Mouse (Mus musculus): Measurements from ENCODE around the gene Tcf3.

The Tcf3 gene

GRCm38 (mm10) chr10:80436276-80436675, 2.8 kb upstream of the Tcf3 start:
- no peak for DNase-seq

DNA sequence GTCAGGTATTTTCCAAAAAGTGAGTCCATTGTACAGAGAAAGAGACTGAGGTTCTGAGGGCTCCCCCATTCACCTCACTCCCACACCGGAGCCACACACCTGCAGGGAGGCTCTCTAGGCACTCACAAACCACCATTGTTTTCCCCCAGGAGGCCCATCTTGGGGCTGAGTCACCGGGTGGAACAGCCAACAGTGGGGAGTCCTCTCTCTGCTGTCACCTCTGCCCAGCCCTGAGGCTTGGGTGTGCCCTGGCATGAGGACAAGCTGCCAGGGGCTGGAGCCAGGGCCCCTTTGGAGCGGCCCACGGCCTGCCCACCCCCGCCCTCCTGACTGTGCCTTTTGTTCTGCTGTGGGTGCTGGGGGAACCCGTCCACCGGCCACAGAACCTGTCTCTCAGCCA, 2.3 kb upstream of the Tcf3 start:
- no peak for DNase-seq

GRCm38 (mm10) chr10:80434823-80435222, 1.4 kb upstream of the Tcf3 start:
- no peak for DNase-seq

- no peak for DNase-seq
Observed at GRCm38 (mm10) chr10:80434233-80434592, 766 bp upstream of the Tcf3 start.

- DNase-seq: peak; percentile 28
Observed at GRCm38 (mm10) chr10:80432936-80433512, 423 bp downstream of the Tcf3 start.

DNA sequence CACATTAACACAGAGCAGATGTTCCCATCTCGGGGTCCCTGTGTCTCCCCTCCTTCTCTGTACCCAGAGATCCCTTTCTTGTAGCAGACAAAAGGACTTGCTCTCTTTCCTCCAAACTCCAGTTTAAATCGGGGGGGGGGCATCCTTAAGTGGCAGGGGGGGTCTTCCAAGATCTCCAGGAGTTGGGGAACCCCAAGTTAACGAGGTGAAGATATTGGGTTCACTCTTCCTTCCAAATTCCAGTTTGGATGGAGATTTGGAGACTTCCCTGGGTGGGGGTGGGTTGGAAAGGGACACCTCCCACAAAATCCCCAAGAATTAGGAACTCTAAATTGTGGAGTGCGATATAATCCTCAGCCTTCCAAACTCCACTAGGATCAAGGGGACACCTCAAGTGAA, 1.1 kb downstream of the Tcf3 start:
- DNase-seq: no peak

DNA sequence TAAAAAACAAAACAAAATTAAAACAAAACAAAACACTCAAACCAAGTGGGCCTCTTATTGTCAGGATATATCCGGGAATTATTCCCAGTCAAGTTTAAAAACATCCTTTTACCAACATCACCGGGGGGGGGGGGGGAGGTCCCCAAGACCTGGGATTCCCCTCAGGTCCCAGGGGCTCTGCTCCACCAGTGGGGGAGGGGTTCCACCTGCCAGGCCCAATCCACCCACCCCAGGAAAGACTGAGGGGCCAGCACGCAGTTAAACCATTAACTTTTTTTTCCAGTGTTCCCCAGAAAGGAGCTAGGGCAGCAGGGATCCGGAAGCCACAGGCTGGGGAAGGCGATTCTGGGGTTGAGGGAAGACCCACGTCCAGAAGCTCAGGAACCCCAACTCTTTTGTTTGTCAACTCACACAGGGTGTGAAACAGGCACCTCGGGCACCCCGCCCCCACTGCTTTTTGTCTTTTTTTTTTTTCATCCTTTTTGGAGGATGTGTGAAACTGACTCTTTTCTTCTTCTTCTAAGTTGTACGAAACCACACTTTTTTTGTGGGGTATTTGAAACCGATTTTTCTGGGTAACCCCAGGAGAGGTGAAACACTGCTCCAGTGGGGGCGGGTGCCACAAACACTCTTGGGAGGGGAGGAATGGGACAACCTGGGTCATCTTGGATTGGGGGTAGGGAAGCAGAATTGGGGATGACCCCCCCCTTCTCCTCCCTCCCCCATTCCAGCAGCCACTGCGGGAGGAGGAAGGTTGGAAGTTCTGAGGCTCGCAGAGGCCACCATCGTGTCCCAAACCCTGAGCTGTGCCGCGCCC, 1.7 kb downstream of the Tcf3 start:
- no peak for DNase-seq

GRCm38 (mm10) chr10:80430375-80430980, 3.0 kb downstream of the Tcf3 start:
- no peak for DNase-seq

DNA sequence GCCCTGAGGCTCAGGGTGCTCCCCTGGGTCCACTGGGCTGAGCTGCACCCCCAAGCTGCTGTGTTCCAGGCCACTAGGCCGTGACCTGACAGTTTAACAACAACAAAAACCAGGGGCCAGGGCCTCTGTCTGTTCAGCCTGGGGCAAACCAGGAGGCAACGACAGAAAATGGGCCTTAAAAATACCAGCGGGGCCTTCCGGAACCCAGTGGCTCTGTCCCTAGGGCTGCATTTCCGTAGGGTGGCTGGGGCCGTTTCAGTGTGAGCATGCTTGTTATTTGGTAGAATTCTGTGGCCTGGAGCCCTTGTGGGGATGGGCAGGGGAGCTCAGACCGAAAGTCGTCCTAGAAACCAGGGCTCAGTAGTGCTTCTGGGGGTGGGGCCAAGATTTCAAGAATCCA, 3.6 kb downstream of the Tcf3 start:
- DNase-seq: no peak

- DNase-seq: no peak
Observed at GRCm38 (mm10) chr10:80425041-80425440, 8.4 kb downstream of the Tcf3 start.

DNA sequence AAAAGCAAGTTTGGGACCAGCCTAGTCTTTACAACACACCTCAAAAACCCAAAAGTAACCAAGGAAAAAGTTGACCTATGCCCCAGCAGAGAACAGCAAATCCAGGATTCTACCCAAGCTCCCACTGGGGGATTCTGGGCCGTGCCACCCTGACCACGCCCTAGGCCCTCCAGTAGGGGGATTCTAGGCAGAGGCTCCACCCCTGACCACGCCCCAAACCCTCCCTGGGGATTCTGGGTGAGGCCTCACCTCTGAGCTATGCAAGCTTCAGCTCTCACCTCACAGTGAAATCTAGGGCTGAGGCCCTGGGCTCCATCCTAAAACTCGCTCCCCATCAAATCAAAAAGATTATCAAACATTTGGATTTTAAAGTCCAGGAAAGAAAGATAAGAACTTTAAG, 9.9 kb downstream of the Tcf3 start:
- no peak for DNase-seq

- no peak for DNase-seq
Observed at GRCm38 (mm10) chr10:80421651-80422472, 11.6 kb downstream of the Tcf3 start.

DNA sequence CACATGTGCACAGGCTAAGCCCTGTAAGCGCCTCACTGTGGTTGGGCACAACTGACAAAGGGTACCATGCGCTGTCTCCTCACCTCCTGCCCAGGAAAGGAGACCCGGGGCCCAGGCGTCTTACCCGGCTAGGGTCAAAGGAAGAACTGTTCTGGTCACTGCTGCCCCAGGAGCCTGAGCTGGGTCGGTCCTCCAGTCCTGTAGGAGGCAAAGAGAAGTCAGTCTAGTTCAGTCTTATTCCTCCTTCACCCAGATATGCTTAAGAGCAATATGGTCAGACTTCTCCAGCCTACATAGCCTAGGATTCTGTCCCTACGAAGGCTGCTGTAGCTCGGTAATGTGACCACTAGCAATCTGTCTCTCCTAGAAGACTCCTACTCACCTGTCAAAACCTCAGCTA, 12.2 kb downstream of the Tcf3 start:
- DNase-seq: no peak

DNA sequence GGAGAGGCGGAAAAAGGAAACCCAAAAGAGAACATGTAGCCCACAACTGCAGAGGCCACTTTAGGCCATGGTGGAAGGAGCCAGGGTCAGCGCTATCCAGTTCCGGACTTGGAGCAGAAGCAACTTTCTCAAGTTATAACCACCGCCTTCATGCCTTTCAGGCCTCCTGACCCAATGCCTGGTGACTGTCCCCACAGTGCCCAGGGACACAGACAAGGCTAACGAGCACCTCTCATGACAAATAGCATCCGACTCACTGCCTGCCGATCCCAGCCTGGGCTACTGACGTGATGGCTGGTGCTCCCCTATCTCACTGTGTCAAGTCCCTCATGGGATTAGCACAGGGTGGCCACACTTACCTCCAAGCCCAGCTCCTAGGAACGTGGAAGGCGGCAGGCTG, 12.7 kb downstream of the Tcf3 start:
- no peak for DNase-seq

DNA sequence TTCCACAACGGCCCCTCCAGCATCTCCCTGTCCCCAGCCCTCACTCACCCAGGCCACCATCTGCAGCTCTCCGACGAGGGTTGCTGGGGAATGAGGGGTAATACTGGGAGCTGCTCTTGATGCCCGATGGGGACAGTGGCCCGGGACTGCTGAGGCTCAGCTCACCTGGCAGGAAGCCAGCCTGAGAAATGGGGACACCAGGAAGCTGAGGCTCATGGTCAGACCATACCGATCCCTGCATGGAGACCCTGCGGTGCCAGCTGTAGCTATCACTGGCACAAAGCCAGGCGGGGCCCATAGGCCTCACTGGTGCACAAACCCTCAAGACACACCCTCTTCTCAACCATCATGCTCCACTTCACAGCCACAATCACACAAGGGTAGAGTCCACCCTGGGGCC, 14.0 kb downstream of the Tcf3 start:
- DNase-seq: no peak

DNA sequence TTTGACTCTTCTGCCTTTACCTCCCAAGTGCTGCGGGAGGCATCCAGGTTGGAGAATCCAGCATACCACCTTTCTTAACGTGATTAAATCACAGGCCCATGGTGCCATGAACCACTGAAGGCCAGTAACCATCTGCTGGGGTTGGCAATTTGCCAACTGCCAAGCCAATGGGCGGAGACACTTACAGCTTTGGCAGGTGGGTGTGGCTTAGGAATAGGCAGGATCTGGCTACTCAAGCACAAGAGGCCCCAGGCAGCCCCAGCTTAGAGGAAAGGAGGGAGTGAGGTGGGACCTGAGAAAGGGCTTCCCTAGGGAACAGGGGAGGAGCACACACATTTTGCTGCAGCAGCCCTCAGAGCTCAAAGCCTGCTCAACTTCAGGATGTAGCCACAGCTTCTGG, 15.1 kb downstream of the Tcf3 start:
- DNase-seq: no peak

- no peak for DNase-seq
Observed at GRCm38 (mm10) chr10:80417841-80418240, 15.6 kb downstream of the Tcf3 start.

- no peak for DNase-seq
Observed at GRCm38 (mm10) chr10:80417371-80417770, 16.1 kb downstream of the Tcf3 start.

- no peak for DNase-seq
Observed at GRCm38 (mm10) chr10:80415566-80415965, 17.9 kb downstream of the Tcf3 start.

GRCm38 (mm10) chr10:80412656-80413541, 20.5 kb downstream of the Tcf3 start:
- DNase-seq: no peak

DNA sequence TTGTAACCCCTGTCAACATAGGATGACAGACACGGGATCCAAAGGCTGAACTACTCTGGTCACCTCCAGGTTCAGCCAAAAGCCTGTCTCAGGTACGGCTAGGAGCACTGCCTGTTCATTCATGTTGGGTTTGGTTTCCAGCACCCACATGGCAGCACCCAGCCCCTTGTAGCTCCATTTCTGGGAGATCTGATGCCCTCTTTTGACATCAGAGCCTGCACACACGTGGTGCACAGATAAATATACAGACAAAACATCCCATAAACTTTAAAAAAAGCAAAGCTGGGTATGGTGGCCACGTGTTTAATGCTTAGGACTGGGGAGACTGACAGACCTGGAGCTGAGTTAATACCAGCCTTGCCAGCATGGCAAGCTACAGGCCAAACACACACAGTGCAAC, 25.5 kb downstream of the Tcf3 start:
- DNase-seq: no peak

GRCm38 (mm10) chr10:80406684-80407501, 26.6 kb downstream of the Tcf3 start, which contains the start of gene Uqcr11:
TSS of gene Uqcr11 (minus strand) at chr10:80406830.
- DNase-seq: peak; percentile 92

Data from kidney, adult 11 months (tissue).